Mouse (Mus musculus) lung, adult 2 months (tissue): ENCODE measurements around the gene Speer4e.
"Not testable (repeated sequence)": the region's sequence is repeated elsewhere in the genome, so short reads cannot be mapped to it uniquely, and the experiment has no call there.

Experiments
- CTCF ChIP-seq: fragments of 200-500 bp; IDR thresholded peaks from 2 replicates; pipeline ENCODE4 v1.5.1; 2011; ENCODE audit warnings: mild to moderate bottlenecking, low read length, control low read depth; ENCODE audit not compliant: insufficient read depth
- POLR2A ChIP-seq: fragments of 200-500 bp; IDR thresholded peaks from 2 replicates; pipeline ENCODE4 v1.6.1; 2011; ENCODE audit warnings: low read depth, mild to moderate bottlenecking, control low read depth, low read length, borderline replicate concordance; ENCODE audit errors: extremely low read depth

DNA sequence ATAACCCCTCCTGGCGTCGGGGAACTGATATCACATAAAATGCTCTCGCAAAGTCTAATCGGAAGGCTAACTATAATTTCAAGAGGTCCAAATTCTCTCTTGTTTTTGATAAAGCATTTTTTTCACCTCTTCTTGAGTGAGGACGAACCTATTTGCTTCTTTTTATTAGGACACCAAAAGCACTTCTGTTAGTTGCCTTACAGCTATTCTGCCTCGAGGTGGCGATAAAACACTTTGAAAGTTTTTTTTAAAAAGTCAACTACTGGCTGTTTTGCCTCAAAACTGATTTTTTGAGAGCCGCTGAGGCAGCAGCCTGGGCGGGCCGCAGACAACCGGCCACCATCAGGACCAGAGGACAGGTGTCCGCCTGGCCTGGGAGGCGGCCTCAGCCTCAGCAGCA, 25.6 kb upstream of the Speer4e start:
- TF ChIP-seq CTCF, POLR2A: not testable (repeated sequence)
